Mouse (Mus musculus) testis, adult 2 months (tissue): ENCODE results near the gene H2-Aa.

Source experiments
- CTCF ChIP-seq: fragments of 200-500 bp; IDR thresholded peaks from 2 replicates; pipeline ENCODE4 v1.5.1; 2012; ENCODE audit warnings: low read depth, mild to moderate bottlenecking, inconsistent platforms, low read length, moderate library complexity; ENCODE audit not compliant: control insufficient read depth, insufficient read depth, insufficient replicate concordance
- POLR2A ChIP-seq: fragments of 200-500 bp; IDR thresholded peaks from 2 replicates; pipeline ENCODE4 v1.6.1; 2012; ENCODE audit warnings: low read depth, mild to moderate bottlenecking, inconsistent platforms, low read length, moderate library complexity; ENCODE audit not compliant: control insufficient read depth

GRCm38 (mm10) chr17:34286501-34286900 is 1.1 kb downstream of the H2-Aa start:
- no peak for TF ChIP-seq CTCF
- TF ChIP-seq POLR2A: no peak
